Mouse (Mus musculus) lung, postnatal 0 days (tissue): ENCODE data around the gene Slc12a9. TPM values are rescaled to one million over a fixed set of nuclear protein-coding genes. Genes with fewer than 3 reads are reported as not detected.
A peak's percentile ranks its signal among the peaks of the same experiment; 100 is the strongest.

Experiments
- ATAC-seq: fragments of 200-750 bp; cut with Nextera tagmentation; 2 replicates; pipeline ENCODE4 v1.8.0; 2017; ENCODE audit warnings: moderate library complexity
- DNase-seq: peaks from one replicate; pipeline ENCODE4 v3.0.0-alpha.2; 2016; ENCODE audit warnings: low spot score
- H3K27ac ChIP-seq: fragments of 300-500 bp; sonication (generic); 2 replicates; pipeline ENCODE4 v1.5.1; 2014; ENCODE audit warnings: antibody characterized with exemption, mild to moderate bottlenecking, low read length, mixed read lengths
- H3K27me3 ChIP-seq: fragments of 300-500 bp; sonication (generic); replicated peaks from 2 replicates; pipeline ENCODE4 v1.6.1; 2014; ENCODE audit warnings: low read length, mixed read lengths; ENCODE audit not compliant: insufficient read depth
- H3K36me3 ChIP-seq: fragments of 300-500 bp; sonication (generic); 2 replicates; pipeline ENCODE4 v1.6.1; 2014; ENCODE audit warnings: low read length, mixed read lengths; ENCODE audit not compliant: insufficient read depth
- H3K4me1 ChIP-seq: fragments of 300-500 bp; sonication (generic); 2 replicates; pipeline ENCODE4 v1.6.1; 2014; ENCODE audit warnings: antibody characterized with exemption, low read depth, low read length, mixed read lengths; ENCODE audit not compliant: insufficient read depth
- H3K4me2 ChIP-seq: fragments of 300-500 bp; sonication (generic); replicated peaks from 2 replicates; pipeline ENCODE4 v1.6.1; 2014; ENCODE audit warnings: low read depth, mild to moderate bottlenecking, low read length, moderate library complexity, mixed read lengths
- H3K4me3 ChIP-seq: fragments of 300-500 bp; sonication (generic); 2 replicates; pipeline ENCODE4 v1.5.1; 2014; ENCODE audit warnings: low read depth, low read length
- H3K9ac ChIP-seq: fragments of 300-500 bp; sonication (generic); replicated peaks from 2 replicates; pipeline ENCODE4 v1.6.1; 2014; ENCODE audit warnings: low read depth, mild to moderate bottlenecking
- H3K9me3 ChIP-seq: fragments of 300-500 bp; sonication (generic); 2 replicates; pipeline ENCODE4 v1.6.1; 2016; ENCODE audit warnings: low read length, mixed read lengths
- CTCF ChIP-seq: IDR thresholded peaks from 2 replicates; pipeline ENCODE4 v1.5.1; 2016; ENCODE audit warnings: antibody characterized with exemption, mild to moderate bottlenecking
- EP300 ChIP-seq: IDR thresholded peaks from 2 replicates; pipeline ENCODE4 v1.6.1; 2016; ENCODE audit warnings: antibody characterized with exemption, mild to moderate bottlenecking, control low read depth
- WGBS: fragments of 180-500 bp; shearing (Covaris S2); extraction: QIAGEN DNeasy Blood & Tissue Kit; methylation state at CpG from one replicate; pipeline ENCODE4 v1.1.7; 2014; 5-methylcytosine and 5-hydroxymethylcytosine counted together
- polyA plus RNA-seq: library from polyadenylated mRNA; unstranded; fragments of >200 nt; fragmentation: Nextera tagmentation; extraction: Ambion mirVana; gene quantifications from 2 replicates; pipeline ENCODE4 v1.2.1, GENCODE M21; 2015

Gene Slc12a9
- polyA plus RNA-seq, result 8.2 TPM in 2 replicates

- Histone ChIP-seq H3K36me3 (no peaks in the 10 kb centered on the region), H3K27ac (peak within 1 kb of the TSS; percentile 40; the same call in 1 of the 2 replicates), H3K9me3 (no peaks in the 10 kb centered on the region), H3K27me3 (no peaks in the 10 kb centered on the region), H3K4me3 (peak within 1 kb of the TSS; percentile 53), H3K9ac (peak within 1 kb of the TSS; percentile 65), H3K4me2 (peak within 1 kb of the TSS; percentile 80), H3K4me1 (0 out of 2 replicates have a peak, but pooled peaks cover 2% of the 10 kb centered on the region)
- WGBS, result under 1% methylated on average over 44 of the region's 44 CpGs
- TF ChIP-seq EP300 (no peak), CTCF (peak; percentile 87)
- ATAC-seq (peak; percentile 94), DNase-seq (peak; percentile 97)
Measured at GRCm38 (mm10) chr5:137333512-137334174, at the start of gene Slc12a9. Gene Slc12a9 (minus strand): TSS chr5:137333597.

DNA sequence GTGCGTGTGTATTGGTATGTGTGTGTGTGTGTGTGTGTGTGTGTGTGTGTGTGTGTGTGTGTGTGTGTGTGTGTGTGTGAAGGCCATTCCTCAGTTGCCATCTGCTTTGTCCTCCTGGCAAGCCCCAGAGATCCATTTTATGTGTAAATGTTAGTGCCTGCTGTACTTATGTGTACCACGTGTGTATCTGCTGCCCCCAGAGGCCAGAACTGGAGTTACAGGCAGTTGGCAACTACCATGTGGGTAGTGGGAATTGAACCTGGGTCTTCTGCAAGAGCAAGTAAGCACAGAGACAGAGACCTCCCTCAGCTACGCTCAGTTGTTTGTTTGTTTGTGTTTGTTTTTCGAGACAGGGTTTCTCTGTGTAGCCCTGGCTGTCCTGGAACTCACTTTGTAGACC is 47.8 kb upstream of the Slc12a9 start:
- Histone ChIP-seq H3K9me3 (no peaks in the 10 kb centered on the region), H3K36me3 (no peaks in the 10 kb centered on the region), H3K9ac (no peak overlapping the region), H3K4me3 (no peak overlapping the region), H3K27me3 (no peaks in the 10 kb centered on the region), H3K4me2 (no peak overlapping the region), H3K4me1 (no peaks in the 10 kb centered on the region), H3K27ac (no peak overlapping the region)
- no peak for ATAC-seq
- TF ChIP-seq EP300 (no peak), CTCF (peak; percentile 90)
- DNase-seq, result peak; percentile 55
- 29% methylated on average over 3 of the region's 4 CpGs for WGBS

DNA sequence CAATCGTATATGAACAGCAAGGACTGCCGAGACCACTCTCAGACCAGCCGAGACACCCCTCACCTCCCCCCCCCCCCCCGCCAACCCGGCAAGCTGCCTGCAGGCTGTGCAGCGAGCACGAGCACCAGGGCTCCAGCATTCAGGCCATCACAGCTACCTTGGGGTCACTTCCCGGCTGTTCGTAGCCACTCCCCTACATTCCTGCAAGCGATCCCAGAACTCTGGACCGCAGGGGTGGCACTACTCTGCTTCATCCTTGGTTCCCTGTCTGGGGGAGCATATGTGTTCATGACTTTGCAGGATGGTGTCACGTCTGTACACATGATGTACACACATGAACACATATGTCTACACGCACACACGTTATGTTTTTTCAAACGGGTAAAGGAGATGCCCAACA is 44.2 kb upstream of the Slc12a9 start:
- Histone ChIP-seq H3K9me3 (no peaks in the 10 kb centered on the region), H3K4me3 (no peak overlapping the region), H3K36me3 (peaks cover 8% of the 10 kb centered on the region; the same call in 1 of the 2 replicates), H3K27ac (no peak overlapping the region), H3K4me2 (no peak overlapping the region), H3K4me1 (no peaks in the 10 kb centered on the region), H3K9ac (no peak overlapping the region), H3K27me3 (no peaks in the 10 kb centered on the region)
- no peak for TF ChIP-seq CTCF
- TF ChIP-seq EP300, result no peak
- no peak for DNase-seq
- ATAC-seq, result no peak
- 24% methylated on average over 12 of the region's 15 CpGs for WGBS

- H3K27ac ChIP-seq, result no peak overlapping the region
- DNase-seq (peak; percentile 49), ATAC-seq (peak; percentile 29)
- peaks cover 13% of the 10 kb centered on the region for H3K36me3 ChIP-seq
- H3K9me3 ChIP-seq, result no peaks in the 10 kb centered on the region
- TF ChIP-seq EP300 (no peak), CTCF (no peak)
- WGBS, result 10% methylated on average over 11 of the region's 11 CpGs
- no peaks in the 10 kb centered on the region for H3K4me1 ChIP-seq
- H3K4me2 ChIP-seq, result no peak overlapping the region
- no peak overlapping the region for H3K4me3 ChIP-seq
- no peaks in the 10 kb centered on the region for H3K27me3 ChIP-seq
- no peak overlapping the region for H3K9ac ChIP-seq
Measured at GRCm38 (mm10) chr5:137377176-137377575, 43.8 kb upstream of the Slc12a9 start.

GRCm38 (mm10) chr5:137376722-137377121 is 43.3 kb upstream of the Slc12a9 start:
- Histone ChIP-seq H3K9me3 (no peaks in the 10 kb centered on the region), H3K27ac (no peak overlapping the region), H3K4me1 (no peaks in the 10 kb centered on the region), H3K4me3 (no peak overlapping the region), H3K36me3 (peaks cover 17% of the 10 kb centered on the region), H3K27me3 (no peaks in the 10 kb centered on the region), H3K4me2 (no peak overlapping the region), H3K9ac (no peak overlapping the region)
- WGBS, result 37% methylated on average over 9 of the region's 9 CpGs
- TF ChIP-seq EP300 (no peak), CTCF (no peak)
- ATAC-seq (peak; percentile 9; the same call in 1 of the 2 replicates), DNase-seq (no peak)

DNA sequence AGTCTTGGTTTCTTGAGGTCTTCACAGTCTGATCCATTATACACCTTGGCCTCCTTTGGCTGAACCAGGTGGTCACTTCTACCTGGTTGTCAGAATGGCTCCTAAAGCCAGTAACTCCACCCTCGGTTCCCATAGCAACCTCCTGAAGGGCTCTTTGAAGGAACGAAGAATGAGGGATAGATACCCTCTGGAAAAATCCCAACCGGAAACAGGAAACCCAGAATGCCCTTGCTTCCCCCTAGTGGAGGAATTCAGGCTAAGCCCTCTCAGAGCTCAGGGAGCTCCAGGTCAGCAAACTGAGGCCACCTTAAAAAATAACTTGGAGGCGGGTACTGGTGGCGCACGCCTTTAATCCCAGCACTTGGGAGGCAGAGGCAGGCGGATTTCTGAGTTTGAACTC is 42.8 kb upstream of the Slc12a9 start:
- 32% methylated on average over 7 of the region's 7 CpGs for WGBS
- Histone ChIP-seq H3K36me3 (peaks cover 21% of the 10 kb centered on the region), H3K27ac (peak overlapping the region; percentile 23; the same call in 1 of the 2 replicates), H3K9ac (no peak overlapping the region), H3K4me1 (no peaks in the 10 kb centered on the region), H3K27me3 (no peaks in the 10 kb centered on the region), H3K9me3 (no peaks in the 10 kb centered on the region), H3K4me2 (no peak overlapping the region), H3K4me3 (no peak overlapping the region)
- peak; percentile 84 for DNase-seq
- peak; percentile 55 for ATAC-seq
- TF ChIP-seq CTCF (peak; percentile 71), EP300 (no peak)
